Mouse (Mus musculus) CH12.LX (cell line): Measurements from ENCODE around the gene Otx2. TPM values are rescaled to one million over a fixed set of nuclear protein-coding genes. Genes with fewer than 3 reads are reported as not detected.

Experiments used
- DNase-seq: peaks from one replicate; pipeline ENCODE4 v3.0.0-alpha.2; 2013; ENCODE audit errors: extremely low read depth
- H3K27ac ChIP-seq: 2 replicates; pipeline ENCODE4 v1.5.1; 2012; ENCODE audit warnings: low read depth, mild to moderate bottlenecking, control low read depth, moderate library complexity; ENCODE audit not compliant: insufficient read depth
- H3K27me3 ChIP-seq: replicated peaks from 2 replicates; pipeline ENCODE3; 2012; ENCODE audit warnings: inconsistent platforms
- H3K36me3 ChIP-seq, 2 experiments: replicated peaks in 1 of 2; 2 replicates each; pipeline versions ENCODE3 to v1.6.1; 2012; ENCODE audit warnings: inconsistent platforms in 1 of 2, low read length in 1 of 2, mild to moderate bottlenecking in 1 of 2, mixed read lengths in 1 of 2, moderate library complexity in 1 of 2; ENCODE audit not compliant: control insufficient read depth in 1 of 2, insufficient read depth in 1 of 2
- H3K4me1 ChIP-seq, 2 experiments: 2 replicates each; pipeline ENCODE4 v1.6.1; 2012; ENCODE audit warnings: inconsistent platforms in 1 of 2, moderate library complexity in 1 of 2; ENCODE audit not compliant: insufficient read depth in 2 of 2, control insufficient read depth in 1 of 2
- H3K4me2 ChIP-seq: 2 replicates; pipeline ENCODE4 v1.6.1; 2012; ENCODE audit warnings: low read depth, mild to moderate bottlenecking, control low read depth; ENCODE audit not compliant: poor library complexity, insufficient read depth, severe bottlenecking
- H3K4me3 ChIP-seq, 3 experiments: fragments of 150-350 bp in 1 of 3; sonication (generic) in 1 of 3; replicated peaks in 1 of 3; 2 replicates each; pipeline versions ENCODE3 to v1.5.1; 2011 to 2012; ENCODE audit warnings: low read depth in 2 of 3, low read length in 2 of 3, mild to moderate bottlenecking in 2 of 3, moderate library complexity in 2 of 3, control low read depth in 1 of 3, improper control_type of control experiment in 1 of 3, inconsistent platforms in 1 of 3, mixed read lengths in 1 of 3; ENCODE audit not compliant: poor library complexity in 1 of 3
- H3K79me2 ChIP-seq: replicated peaks from 2 replicates; pipeline ENCODE4 v1.6.1; 2012; ENCODE audit warnings: mild to moderate bottlenecking, moderate library complexity; ENCODE audit not compliant: control insufficient read depth, poor library complexity, insufficient read depth, severe bottlenecking; ENCODE audit errors: extremely low read depth
- H3K9ac ChIP-seq: 2 replicates; pipeline ENCODE4 v1.6.1; 2012; ENCODE audit warnings: low read depth, mild to moderate bottlenecking, control low read depth, moderate library complexity; ENCODE audit not compliant: insufficient read depth
- H3K9me3 ChIP-seq: replicated peaks from 2 replicates; pipeline ENCODE3; 2012; ENCODE audit warnings: low read length, inconsistent platforms, mixed read lengths
- BHLHE40 ChIP-seq: IDR thresholded peaks from 2 replicates; pipeline ENCODE4 v1.6.1; 2011; ENCODE audit warnings: mild to moderate bottlenecking, low read depth, low read length, improper control_type of control experiment
- CHD1 ChIP-seq: IDR thresholded peaks from 2 replicates; pipeline ENCODE4 v1.6.1; 2012; ENCODE audit warnings: low read depth, low read length, improper control_type of control experiment, inconsistent platforms
- CHD2 ChIP-seq: IDR thresholded peaks from 2 replicates; pipeline ENCODE4 v1.6.1; 2011; ENCODE audit warnings: low read length, improper control_type of control experiment
- CTCF ChIP-seq, 2 experiments: IDR thresholded peaks in 1 of 2; conservative IDR thresholded peaks in 1 of 2; 2 replicates each; pipeline ENCODE4 v1.5.1; 2011 to 2012; ENCODE audit warnings: low read depth in 2 of 2, low read length in 2 of 2, improper control_type of control experiment in 1 of 2, inconsistent platforms in 1 of 2, mild to moderate bottlenecking in 1 of 2, moderate library complexity in 1 of 2
- E2F4 ChIP-seq: IDR thresholded peaks from 2 replicates; pipeline ENCODE4 v1.6.1; 2011; ENCODE audit warnings: low read depth, low read length, improper control_type of control experiment; ENCODE audit not compliant: insufficient replicate concordance
- ELF1 ChIP-seq: IDR thresholded peaks from 2 replicates; pipeline ENCODE4 v1.6.1; 2014; ENCODE audit warnings: low read depth, mild to moderate bottlenecking, inconsistent platforms, low read length, improper control_type of control experiment
- EP300 ChIP-seq: IDR thresholded peaks from 2 replicates; pipeline ENCODE4 v1.6.1; 2011; ENCODE audit warnings: low read length, improper control_type of control experiment
- ETS1 ChIP-seq: conservative IDR thresholded peaks from 2 replicates; pipeline ENCODE4 v1.6.1; 2012; ENCODE audit warnings: low read depth, mild to moderate bottlenecking, inconsistent platforms, low read length, improper control_type of control experiment, moderate library complexity
- GABPA ChIP-seq: IDR thresholded peaks from 2 replicates; pipeline ENCODE4 v1.6.1; 2012; ENCODE audit warnings: low read depth, low read length, improper control_type of control experiment, inconsistent platforms; ENCODE audit not compliant: insufficient replicate concordance
- IRF4 ChIP-seq: IDR thresholded peaks from 2 replicates; pipeline ENCODE4 v1.6.1; 2014; ENCODE audit warnings: low read depth, mild to moderate bottlenecking, inconsistent platforms, low read length, improper control_type of control experiment
- JUND ChIP-seq: conservative IDR thresholded peaks from 2 replicates; pipeline ENCODE4 v1.6.1; 2011; ENCODE audit warnings: low read depth, low read length, improper control_type of control experiment
- MAFK ChIP-seq: IDR thresholded peaks from 2 replicates; pipeline ENCODE4 v1.6.1; 2011; ENCODE audit warnings: low read length, improper control_type of control experiment; ENCODE audit not compliant: insufficient replicate concordance
- MAX ChIP-seq: IDR thresholded peaks from 2 replicates; pipeline ENCODE4 v1.6.1; 2011; ENCODE audit warnings: low read length, improper control_type of control experiment
- MEF2A ChIP-seq: IDR thresholded peaks from 2 replicates; pipeline ENCODE4 v1.6.1; 2014; ENCODE audit warnings: low read depth, mild to moderate bottlenecking, inconsistent platforms, low read length, improper control_type of control experiment, borderline replicate concordance
- MXI1 ChIP-seq: IDR thresholded peaks from 2 replicates; pipeline ENCODE4 v1.6.1; 2011; ENCODE audit warnings: mild to moderate bottlenecking, low read depth, low read length, improper control_type of control experiment
- MYC ChIP-seq: IDR thresholded peaks from 2 replicates; pipeline ENCODE4 v1.6.1; 2011; ENCODE audit warnings: low read depth, mild to moderate bottlenecking, improper control_type of control experiment, low read length
- NELFE ChIP-seq: IDR thresholded peaks from 2 replicates; pipeline ENCODE4 v1.6.1; 2011; ENCODE audit warnings: low read depth, low read length, improper control_type of control experiment
- RCOR1 ChIP-seq: conservative IDR thresholded peaks from 2 replicates; pipeline ENCODE4 v1.6.1; 2012; ENCODE audit warnings: low read depth, mild to moderate bottlenecking, inconsistent platforms, low read length, improper control_type of control experiment
- SIN3A ChIP-seq: IDR thresholded peaks from 2 replicates; pipeline ENCODE4 v1.6.1; 2012; ENCODE audit warnings: low read length, improper control_type of control experiment, inconsistent platforms
- TBP ChIP-seq: conservative IDR thresholded peaks from 2 replicates; pipeline ENCODE4 v1.6.1; 2011; ENCODE audit warnings: low read depth, low read length, improper control_type of control experiment
- USF1 ChIP-seq: IDR thresholded peaks from 2 replicates; pipeline ENCODE4 v1.6.1; 2014; ENCODE audit warnings: low read depth, mild to moderate bottlenecking, inconsistent platforms, low read length, improper control_type of control experiment
- USF2 ChIP-seq: conservative IDR thresholded peaks from 2 replicates; pipeline ENCODE4 v1.6.1; 2011; ENCODE audit warnings: low read depth, low read length, improper control_type of control experiment
- ZKSCAN1 ChIP-seq: IDR thresholded peaks from 2 replicates; pipeline ENCODE4 v1.6.1; 2012; ENCODE audit warnings: low read depth, inconsistent platforms, low read length, improper control_type of control experiment, borderline replicate concordance
- ZNF384 ChIP-seq: IDR thresholded peaks from 2 replicates; pipeline ENCODE4 v1.6.1; 2012; ENCODE audit warnings: low read depth, low read length, improper control_type of control experiment, inconsistent platforms
- dilution Hi-C: fragments of 300-500 bp; cut with MboI; formaldehyde crosslinking; loops from 2 replicates; pipeline ENCODE4 v1.14.3; 2020; ENCODE audit warnings: low sequenced_read_pairs; ENCODE audit not compliant: extremely low pct_unique_long_range_greater_than_20kb, extremely low pct_ligation_motif_present
- in situ Hi-C: fragments of 300-500 bp; cut with MboI; formaldehyde crosslinking; loops from 3 replicates; pipeline ENCODE4 v1.14.3; 2019; ENCODE audit warnings: low sequenced_read_pairs, low pct_ligation_motif_present, low pct_unique_long_range_greater_than_20kb, mixed read lengths
- polyA plus RNA-seq: library from polyadenylated mRNA; unstranded; fragments of >175 nt; gene quantifications from 2 replicates; pipeline ENCODE4 v1.2.1, GENCODE M21; 2012; ENCODE audit warnings: low read depth; ENCODE audit not compliant: insufficient read length
- total RNA-seq, 2 experiments: library from RNA; depleted of rRNA; stranded (reverse); fragments of 300-350 nt in 1 of 2; fragments of >200 nt in 1 of 2; gene quantifications; 2 replicates each; pipeline ENCODE4 v1.2.3; 2012 to 2014

Gene Otx2
- total and polyA plus RNA-seq, 3 experiments = not detected

GRCm38 (mm10) chr14:48710062-48710870, 36.6 kb upstream of the Otx2 start:
- Histone ChIP-seq H3K4me1 (peaks cover 5 to 11% of the 10 kb centered on the region in 2 experiments), H3K9ac (no peak overlapping the region; the same call in 1 of the 2 replicates), H3K79me2 (no peaks in the 10 kb centered on the region), H3K4me2 (peak overlapping the region; percentile 89), H3K36me3 (no peaks in the 10 kb centered on the region), H3K9me3 (no peaks in the 10 kb centered on the region), H3K27me3 (no peaks in the 10 kb centered on the region), H3K4me3 (no peak overlapping the region), H3K27ac (no peak overlapping the region)
- TF ChIP-seq ZKSCAN1 = no peak
- peak; percentile 36; the same call in 1 of the 2 replicates for TF ChIP-seq ELF1
- TF ChIP-seq USF1 = no peak
- peak; percentile 86 for TF ChIP-seq IRF4
- peak; percentile 83 for TF ChIP-seq ZNF384
- peak; percentile 96 for TF ChIP-seq BHLHE40
- TF ChIP-seq NELFE = no peak
- peak; percentile 75 for TF ChIP-seq EP300
- TF ChIP-seq RCOR1 = peak; percentile 60; the same call in 1 of the 2 replicates
- TF ChIP-seq MEF2A = peak; percentile 59; the same call in 1 of the 2 replicates
- TF ChIP-seq GABPA = no peak
- peak; percentile 69 for TF ChIP-seq JUND
- TF ChIP-seq ETS1 = peak; percentile 68; the same call in 1 of the 2 replicates
- in situ Hi-C loops (no loop called here), dilution Hi-C loops (no loop called here)
- peak; percentile 9 for DNase-seq

- dilution Hi-C loops = no loop called here
Measured at GRCm38 (mm10) chr14:48709371-48710061, 35.9 kb upstream of the Otx2 start.

More at GRCm38 (mm10) chr14:48709371-48710061, 35.9 kb upstream of the Otx2 start:
- Histone ChIP-seq H3K4me3 (no peak overlapping the region), H3K36me3 (no peaks in the 10 kb centered on the region), H3K27me3 (no peaks in the 10 kb centered on the region), H3K79me2 (no peaks in the 10 kb centered on the region), H3K9me3 (no peaks in the 10 kb centered on the region), H3K4me2 (peak overlapping the region; percentile 89), H3K9ac (no peak overlapping the region), H3K4me1 (peaks cover 5 to 11% of the 10 kb centered on the region in 2 experiments), H3K27ac (no peak overlapping the region)
- no peak for TF ChIP-seq GABPA
- no peak for TF ChIP-seq MAFK
- TF ChIP-seq NELFE = no peak
- no peak for TF ChIP-seq MXI1
- no peak for TF ChIP-seq USF2
- no peak for TF ChIP-seq CTCF (conservative IDR thresholded peaks at IDR 0.05 in 1 of 2, IDR thresholded peaks at IDR 0.05 in 1 of 2; ENCODE audit: low read depth in 2 of 2, low read length in 2 of 2)
- TF ChIP-seq E2F4 = no peak
- no peak for TF ChIP-seq RCOR1
- TF ChIP-seq SIN3A = no peak
- TF ChIP-seq BHLHE40 = no peak
- TF ChIP-seq MAX = no peak
- no peak for TF ChIP-seq CHD2
- TF ChIP-seq ZNF384 = no peak
- TF ChIP-seq ETS1 = no peak
- TF ChIP-seq TBP = no peak
- no peak for TF ChIP-seq MYC
- no peak for TF ChIP-seq CHD1
- no peak for TF ChIP-seq JUND
- in situ Hi-C loops = no loop called here
- no peak for DNase-seq
